Mouse (Mus musculus): ENCODE data around the gene Afm.

GRCm38 (mm10) chr5:90478886-90479285, 39.8 kb upstream of the Afm start:
- TF ChIP-seq CTCF (conservative IDR thresholded peaks at IDR 0.05; ENCODE audit: insufficient read depth, insufficient read length, low read depth, low read length) (no peak), POLR2A (IDR thresholded peaks at IDR 0.05; ENCODE audit: low read depth, low read length) (no peak)

Data from kidney, adult 2 months (tissue).